14 mouse cellular contexts compared by ENCODE assay signal in genomic region chr8:120411862-120412261, GRCm38 (mm10).
DNase-seq lines count a peak whose midpoint lies in the region; ATAC-seq and TF ChIP-seq lines count a peak whose summit lies in the region.
"Had no signal": no experiment of that assay in that cellular context is flagged by ENCODE, and none has a peak within 500 bp of the region (broad histone marks: within the 10 kb centered on the region; RNA-seq: fewer than 3 reads in every experiment).

No protein-coding gene starts in this region.

- no peak for ATAC-seq in forebrain, embryonic 12.5 days (ENCODE audit: low FRiP score)
- ATAC-seq in forebrain, postnatal 0 days: no peak
- ATAC-seq in neural tube, embryonic 13.5 days (ENCODE audit: low read depth): no peak
- ATAC-seq in neural tube, embryonic 15.5 days (ENCODE audit: low FRiP score): no peak
- ATAC-seq in hindbrain, embryonic 12.5 days (ENCODE audit: low FRiP score): no peak
- ATAC-seq in stomach, embryonic 16.5 days (ENCODE audit: insufficient read depth, low FRiP score): no peak
- ATAC-seq: intestine, embryonic 15.5 days; liver, postnatal 0 days had no signal

- H3K4me1 ChIP-seq in forebrain, embryonic 12.5 days: peaks cover 98% of the 10 kb centered on the region
- H3K4me1 ChIP-seq in forebrain, postnatal 0 days (ENCODE audit: insufficient read depth): peaks cover 41% of the 10 kb centered on the region
- H3K4me1 ChIP-seq in neural tube, embryonic 13.5 days (replicated peaks): peaks cover 100% of the 10 kb centered on the region
- H3K4me1 ChIP-seq in neural tube, embryonic 15.5 days: peaks cover 84% of the 10 kb centered on the region
- peaks cover 98% of the 10 kb centered on the region for H3K4me1 ChIP-seq in hindbrain, embryonic 12.5 days
- H3K4me1 ChIP-seq in stomach, embryonic 16.5 days (ENCODE audit: control insufficient read depth, insufficient read depth, low read length): peaks cover 58% of the 10 kb centered on the region

- TF ChIP-seq CTCF in forebrain, postnatal 0 days (IDR thresholded peaks at IDR 0.05; ENCODE audit: low read depth): no peak

- no peak overlapping the region; the same call in 1 of the 2 replicates for H3K9ac ChIP-seq in forebrain, embryonic 12.5 days
- no peak overlapping the region for H3K9ac ChIP-seq in forebrain, postnatal 0 days
- H3K9ac ChIP-seq in neural tube, embryonic 13.5 days: no peak overlapping the region; the same call in 1 of the 2 replicates
- H3K9ac ChIP-seq in neural tube, embryonic 15.5 days (replicated peaks): no peak overlapping the region
- H3K9ac ChIP-seq in hindbrain, embryonic 12.5 days: peak overlapping the region; percentile 28
- peak overlapping the region; percentile 44; the same call in 1 of the 2 replicates for H3K9ac ChIP-seq in stomach, embryonic 16.5 days (ENCODE audit: low read length)
- H3K9ac ChIP-seq: intestine, embryonic 15.5 days; limb, embryonic 15.5 days; liver, postnatal 0 days had no signal

- H3K9me3 ChIP-seq in forebrain, embryonic 12.5 days: no peaks in the 10 kb centered on the region
- no peaks in the 10 kb centered on the region for H3K9me3 ChIP-seq in forebrain, postnatal 0 days (ENCODE audit: low read length)
- H3K9me3 ChIP-seq in neural tube, embryonic 13.5 days: no peaks in the 10 kb centered on the region
- no peaks in the 10 kb centered on the region for H3K9me3 ChIP-seq in neural tube, embryonic 15.5 days (replicated peaks)
- H3K9me3 ChIP-seq in hindbrain, embryonic 12.5 days (replicated peaks): no peaks in the 10 kb centered on the region
- no peaks in the 10 kb centered on the region for H3K9me3 ChIP-seq in stomach, embryonic 16.5 days (replicated peaks; ENCODE audit: control insufficient read depth, low read length)
- H3K9me3 ChIP-seq: intestine, embryonic 15.5 days; limb, embryonic 15.5 days had no signal

- 0 out of 2 replicates have a peak overlapping the region, but pooled peaks have one; percentile 1 for H3K4me2 ChIP-seq in forebrain, embryonic 12.5 days
- H3K4me2 ChIP-seq in forebrain, postnatal 0 days (ENCODE audit: low read depth): no peak overlapping the region
- H3K4me2 ChIP-seq in neural tube, embryonic 13.5 days: no peak overlapping the region
- H3K4me2 ChIP-seq in neural tube, embryonic 15.5 days: no peak overlapping the region
- no peak overlapping the region for H3K4me2 ChIP-seq in hindbrain, embryonic 12.5 days (replicated peaks)
- H3K4me2 ChIP-seq in stomach, embryonic 16.5 days (ENCODE audit: low read depth, low read length): no peak overlapping the region
- H3K4me2 ChIP-seq: intestine, embryonic 15.5 days; limb, embryonic 15.5 days had no signal

- WGBS in forebrain, embryonic 12.5 days: 15% methylated on average over 8 of the region's 8 CpGs
- WGBS in forebrain, postnatal 0 days: 25% methylated on average over 8 of the region's 8 CpGs
- WGBS in neural tube, embryonic 13.5 days: 43% methylated on average over 8 of the region's 8 CpGs
- WGBS in neural tube, embryonic 15.5 days: 52% methylated on average over 8 of the region's 8 CpGs
- 37% methylated on average over 8 of the region's 8 CpGs for WGBS in hindbrain, embryonic 12.5 days
- 50% methylated on average over 8 of the region's 8 CpGs for WGBS in stomach, embryonic 16.5 days

- no peak overlapping the region for H3K4me3 ChIP-seq in forebrain, embryonic 12.5 days (replicated peaks)
- H3K4me3 ChIP-seq in forebrain, postnatal 0 days (ENCODE audit: low read depth, low read length): no peak overlapping the region
- no peak overlapping the region for H3K4me3 ChIP-seq in neural tube, embryonic 13.5 days
- H3K4me3 ChIP-seq in neural tube, embryonic 15.5 days (replicated peaks): no peak overlapping the region
- H3K4me3 ChIP-seq in hindbrain, embryonic 12.5 days: no peak overlapping the region
- no peak overlapping the region for H3K4me3 ChIP-seq in stomach, embryonic 16.5 days (replicated peaks; ENCODE audit: low read length)
- H3K4me3 ChIP-seq: erythroblast, embryonic 14.5 days; intestine, embryonic 15.5 days; limb, embryonic 15.5 days had no signal

- H3K36me3 ChIP-seq in forebrain, embryonic 12.5 days (replicated peaks): no peaks in the 10 kb centered on the region
- no peaks in the 10 kb centered on the region for H3K36me3 ChIP-seq in forebrain, postnatal 0 days (ENCODE audit: insufficient read depth)
- no peaks in the 10 kb centered on the region for H3K36me3 ChIP-seq in neural tube, embryonic 13.5 days
- H3K36me3 ChIP-seq in neural tube, embryonic 15.5 days: no peaks in the 10 kb centered on the region
- no peaks in the 10 kb centered on the region for H3K36me3 ChIP-seq in hindbrain, embryonic 12.5 days
- no peaks in the 10 kb centered on the region for H3K36me3 ChIP-seq in stomach, embryonic 16.5 days (ENCODE audit: control insufficient read depth, insufficient read depth, low read length)
- H3K36me3 ChIP-seq: intestine, embryonic 15.5 days; limb, embryonic 15.5 days had no signal

- peak overlapping the region; percentile 56 for H3K27ac ChIP-seq in forebrain, embryonic 12.5 days
- no peak overlapping the region for H3K27ac ChIP-seq in forebrain, postnatal 0 days (ENCODE audit: low read depth, low read length)
- H3K27ac ChIP-seq in neural tube, embryonic 13.5 days (replicated peaks): peak overlapping the region; percentile 88
- H3K27ac ChIP-seq in neural tube, embryonic 15.5 days (replicated peaks): no peak overlapping the region
- peak overlapping the region; percentile 62 for H3K27ac ChIP-seq in hindbrain, embryonic 12.5 days
- no peak overlapping the region for H3K27ac ChIP-seq in stomach, embryonic 16.5 days (ENCODE audit: low read length)
- H3K27ac ChIP-seq: intestine, embryonic 15.5 days; limb, embryonic 15.5 days had no signal

- H3K27me3 ChIP-seq in forebrain, embryonic 12.5 days: peaks cover 36% of the 10 kb centered on the region; the same call in 1 of the 2 replicates
- no peaks in the 10 kb centered on the region for H3K27me3 ChIP-seq in forebrain, postnatal 0 days (ENCODE audit: insufficient read depth, low read length)
- no peaks in the 10 kb centered on the region for H3K27me3 ChIP-seq in neural tube, embryonic 13.5 days
- 0 out of 2 replicates have a peak, but pooled peaks cover 5% of the 10 kb centered on the region for H3K27me3 ChIP-seq in neural tube, embryonic 15.5 days (replicated peaks)
- H3K27me3 ChIP-seq in hindbrain, embryonic 12.5 days: peaks cover 9% of the 10 kb centered on the region; the same call in 1 of the 2 replicates
- H3K27me3 ChIP-seq in stomach, embryonic 16.5 days (ENCODE audit: control insufficient read depth, insufficient read depth, low read length): no peaks in the 10 kb centered on the region
- H3K27me3 ChIP-seq: intestine, embryonic 15.5 days; limb, embryonic 15.5 days had no signal

- DNase-seq in forebrain, postnatal 0 days: no peak
- no peak for DNase-seq in cerebellum, adult 8-10 months
- DNase-seq in MN1 (ENCODE audit: low spot score): no peak
- DNase-seq: adrenal gland, postnatal 10 days; liver, postnatal 0 days; lung, postnatal 4 days had no signal

Comparison
In these comparisons a context has a peak if more than half of its experiments do, and no peak if none do; other contexts are left out.
1. H3K27ac ChIP-seq: peak in forebrain, embryonic 12.5 days (single experiment), neural tube, embryonic 13.5 days (single experiment) and hindbrain, embryonic 12.5 days (single experiment); none in forebrain, postnatal 0 days (single experiment), neural tube, embryonic 15.5 days (single experiment) and stomach, embryonic 16.5 days (single experiment).
2. H3K9ac ChIP-seq: peak in hindbrain, embryonic 12.5 days (single experiment) and stomach, embryonic 16.5 days (single experiment); none in forebrain, embryonic 12.5 days (single experiment), forebrain, postnatal 0 days (single experiment), neural tube, embryonic 13.5 days (single experiment) and neural tube, embryonic 15.5 days (single experiment).